Mouse (Mus musculus): ENCODE results near the gene Vmn2r75. TPM values are rescaled to one million over a fixed set of nuclear protein-coding genes. Genes with fewer than 3 reads are reported as not detected.

Gene Vmn2r75
- polyA plus RNA-seq (2017; shearing (Covaris generic)), result not detected

GRCm38 (mm10) chr7:86171678-86172077 lies at the start of gene Vmn2r75:
TSS of gene Vmn2r75 (minus strand) at chr7:86171778.

Other genes with a start within 250 kb of the Vmn2r75 start
- gene Vmn2r74, start 210.1 kb downstream of the Vmn2r75 start, polyA plus RNA-seq (2017; shearing (Covaris generic)), result not detected
- gene Vmn2r76, start 74.5 kb upstream of the Vmn2r75 start, polyA plus RNA-seq (2017; shearing (Covaris generic)), result 0.10 TPM
- gene Olfr310, start 105.4 kb upstream of the Vmn2r75 start, polyA plus RNA-seq (2017; shearing (Covaris generic)), result not detected
- gene Olfr309, start 141.9 kb upstream of the Vmn2r75 start, polyA plus RNA-seq (2017; shearing (Covaris generic)), result not detected
- gene Olfr308, start 153.9 kb upstream of the Vmn2r75 start, polyA plus RNA-seq (2017; shearing (Covaris generic)), result not detected
- gene Olfr307, start 165.8 kb upstream of the Vmn2r75 start, polyA plus RNA-seq (2017; shearing (Covaris generic)), result not detected
- gene Olfr305, start 195.2 kb upstream of the Vmn2r75 start, polyA plus RNA-seq (2017; shearing (Covaris generic)), result not detected
- not detected for gene Olfr304, start 214.9 kb upstream of the Vmn2r75 start, polyA plus RNA-seq (2017; shearing (Covaris generic))
- gene Olfr303, start 226.0 kb upstream of the Vmn2r75 start, polyA plus RNA-seq (2017; shearing (Covaris generic)), result not detected
- not detected for gene Olfr301, start 232.1 kb upstream of the Vmn2r75 start, polyA plus RNA-seq (2017; shearing (Covaris generic))

All from inflammation-experienced regulatory T-cells, adult 16 weeks (primary cell).